Mouse (Mus musculus) CH12.LX (cell line): ENCODE measurements around the gene Sprr2b. TPM values are rescaled to one million over a fixed set of nuclear protein-coding genes. Genes with fewer than 3 reads are reported as not detected.

ENCODE experiments used
- DNase-seq: peaks from one replicate; pipeline ENCODE4 v3.0.0-alpha.2; 2013; ENCODE audit errors: extremely low read depth
- H3K27ac ChIP-seq: 2 replicates; pipeline ENCODE4 v1.5.1; 2012; ENCODE audit warnings: low read depth, mild to moderate bottlenecking, control low read depth, moderate library complexity; ENCODE audit not compliant: insufficient read depth
- H3K27me3 ChIP-seq: replicated peaks from 2 replicates; pipeline ENCODE3; 2012; ENCODE audit warnings: inconsistent platforms
- H3K36me3 ChIP-seq, 2 experiments: replicated peaks in 1 of 2; 2 replicates each; pipeline versions ENCODE3 to v1.6.1; 2012; ENCODE audit warnings: inconsistent platforms in 1 of 2, low read length in 1 of 2, mild to moderate bottlenecking in 1 of 2, mixed read lengths in 1 of 2, moderate library complexity in 1 of 2; ENCODE audit not compliant: control insufficient read depth in 1 of 2, insufficient read depth in 1 of 2
- H3K4me1 ChIP-seq, 2 experiments: 2 replicates each; pipeline ENCODE4 v1.6.1; 2012; ENCODE audit warnings: inconsistent platforms in 1 of 2, moderate library complexity in 1 of 2; ENCODE audit not compliant: insufficient read depth in 2 of 2, control insufficient read depth in 1 of 2
- H3K4me2 ChIP-seq: 2 replicates; pipeline ENCODE4 v1.6.1; 2012; ENCODE audit warnings: low read depth, mild to moderate bottlenecking, control low read depth; ENCODE audit not compliant: poor library complexity, insufficient read depth, severe bottlenecking
- H3K4me3 ChIP-seq, 3 experiments: fragments of 150-350 bp in 1 of 3; sonication (generic) in 1 of 3; replicated peaks in 1 of 3; 2 replicates each; pipeline versions ENCODE3 to v1.5.1; 2011 to 2012; ENCODE audit warnings: low read depth in 2 of 3, low read length in 2 of 3, mild to moderate bottlenecking in 2 of 3, moderate library complexity in 2 of 3, control low read depth in 1 of 3, improper control_type of control experiment in 1 of 3, inconsistent platforms in 1 of 3, mixed read lengths in 1 of 3; ENCODE audit not compliant: poor library complexity in 1 of 3
- H3K79me2 ChIP-seq: replicated peaks from 2 replicates; pipeline ENCODE4 v1.6.1; 2012; ENCODE audit warnings: mild to moderate bottlenecking, moderate library complexity; ENCODE audit not compliant: control insufficient read depth, poor library complexity, insufficient read depth, severe bottlenecking; ENCODE audit errors: extremely low read depth
- H3K9ac ChIP-seq: 2 replicates; pipeline ENCODE4 v1.6.1; 2012; ENCODE audit warnings: low read depth, mild to moderate bottlenecking, control low read depth, moderate library complexity; ENCODE audit not compliant: insufficient read depth
- H3K9me3 ChIP-seq: replicated peaks from 2 replicates; pipeline ENCODE3; 2012; ENCODE audit warnings: low read length, inconsistent platforms, mixed read lengths
- HCFC1 ChIP-seq: IDR thresholded peaks from 2 replicates; pipeline ENCODE4 v1.6.1; 2012; ENCODE audit warnings: low read depth, mild to moderate bottlenecking, inconsistent platforms, low read length, improper control_type of control experiment
- JUN ChIP-seq: IDR thresholded peaks from 2 replicates; pipeline ENCODE4 v1.6.1; 2011; ENCODE audit warnings: low read depth, mild to moderate bottlenecking, low read length, improper control_type of control experiment, moderate library complexity; ENCODE audit not compliant: insufficient read depth
- dilution Hi-C: fragments of 300-500 bp; cut with MboI; formaldehyde crosslinking; loops from 2 replicates; pipeline ENCODE4 v1.14.3; 2020; ENCODE audit warnings: low sequenced_read_pairs; ENCODE audit not compliant: extremely low pct_unique_long_range_greater_than_20kb, extremely low pct_ligation_motif_present
- in situ Hi-C: fragments of 300-500 bp; cut with MboI; formaldehyde crosslinking; loops from 3 replicates; pipeline ENCODE4 v1.14.3; 2019; ENCODE audit warnings: low sequenced_read_pairs, low pct_ligation_motif_present, low pct_unique_long_range_greater_than_20kb, mixed read lengths
- polyA plus RNA-seq: library from polyadenylated mRNA; unstranded; fragments of >175 nt; gene quantifications from 2 replicates; pipeline ENCODE4 v1.2.1, GENCODE M21; 2012; ENCODE audit warnings: low read depth; ENCODE audit not compliant: insufficient read length
- total RNA-seq, 2 experiments: library from RNA; depleted of rRNA; stranded (reverse); fragments of 300-350 nt in 1 of 2; fragments of >200 nt in 1 of 2; gene quantifications; 2 replicates each; pipeline ENCODE4 v1.2.3; 2012 to 2014

The Sprr2b gene
- total and polyA plus RNA-seq, 3 experiments = not detected

GRCm38 (mm10) chr3:92364887-92365286, 48.5 kb downstream of the Sprr2b start, which contains the start of gene Sprr2f:
Gene Sprr2f (plus strand): TSS chr3:92365187.
- in situ Hi-C loops (no loop called here), dilution Hi-C loops (no loop called here)
- H3K79me2 ChIP-seq = no peaks in the 10 kb centered on the region
- H3K9me3 ChIP-seq = peaks cover 28% of the 10 kb centered on the region
- no peaks in the 10 kb centered on the region for H3K27me3 ChIP-seq
- no peak within 1 kb of the TSS for H3K27ac ChIP-seq
- H3K4me2 ChIP-seq = no peak within 1 kb of the TSS
- TF ChIP-seq JUN (no peak), HCFC1 (no peak)
- H3K9ac ChIP-seq = no peak within 1 kb of the TSS
- DNase-seq = no peak
- no peaks in the 10 kb centered on the region for H3K4me1 ChIP-seq
- H3K36me3 ChIP-seq = no peaks in the 10 kb centered on the region
- H3K4me3 ChIP-seq = no peak within 1 kb of the TSS

Other genes with a start within 250 kb of the Sprr2b start
- not detected in 2 replicates for gene Lor, start 233.5 kb upstream of the Sprr2b start, total RNA-seq (2012; rRNA removed)
- gene Lor, start 233.5 kb upstream of the Sprr2b start, total RNA-seq (2014; rRNA removed) = not detected in 2 replicates
- not detected in 2 replicates for gene Lor, start 233.5 kb upstream of the Sprr2b start, polyA plus RNA-seq
- gene Prr9, start 192.7 kb upstream of the Sprr2b start, total RNA-seq (2012; rRNA removed) = not detected in 2 replicates
- gene Prr9, start 192.7 kb upstream of the Sprr2b start, total RNA-seq (2014; rRNA removed) = not detected in 2 replicates
- gene Prr9, start 192.7 kb upstream of the Sprr2b start, polyA plus RNA-seq = not detected in 2 replicates
- gene Lelp1, start 173.9 kb upstream of the Sprr2b start, total RNA-seq (2012; rRNA removed) = not detected in 2 replicates
- gene Lelp1, start 173.9 kb upstream of the Sprr2b start, total RNA-seq (2014; rRNA removed) = not detected in 2 replicates
- gene Lelp1, start 173.9 kb upstream of the Sprr2b start, polyA plus RNA-seq = not detected in 2 replicates
- gene Sprr2a1, start 100.8 kb upstream of the Sprr2b start, total RNA-seq (2012; rRNA removed) = not detected in 2 replicates
- gene Sprr2a1, start 100.8 kb upstream of the Sprr2b start, total RNA-seq (2014; rRNA removed) = not detected in 2 replicates
- gene Sprr2a1, start 100.8 kb upstream of the Sprr2b start, polyA plus RNA-seq = not detected in 2 replicates
- not detected in 2 replicates for gene Sprr2a2, start 100.7 kb upstream of the Sprr2b start, total RNA-seq (2012; rRNA removed)
- not detected in 2 replicates for gene Sprr2a2, start 100.7 kb upstream of the Sprr2b start, total RNA-seq (2014; rRNA removed)
- not detected in 2 replicates for gene Sprr2a2, start 100.7 kb upstream of the Sprr2b start, polyA plus RNA-seq
- gene Sprr2a3, start 31.2 kb upstream of the Sprr2b start, total RNA-seq (2012; rRNA removed) = not detected in 2 replicates
- not detected in 2 replicates for gene Sprr2a3, start 31.2 kb upstream of the Sprr2b start, total RNA-seq (2014; rRNA removed)
- gene Sprr2a3, start 31.2 kb upstream of the Sprr2b start, polyA plus RNA-seq = not detected in 2 replicates
- gene Sprr2d, start 22.5 kb downstream of the Sprr2b start, total RNA-seq (2012; rRNA removed) = not detected in 2 replicates
- not detected in 2 replicates for gene Sprr2d, start 22.5 kb downstream of the Sprr2b start, total RNA-seq (2014; rRNA removed)
- gene Sprr2d, start 22.5 kb downstream of the Sprr2b start, polyA plus RNA-seq = not detected in 2 replicates
- gene Sprr2e, start 35.5 kb downstream of the Sprr2b start, total RNA-seq (2012; rRNA removed) = not detected in 2 replicates
- gene Sprr2e, start 35.5 kb downstream of the Sprr2b start, total RNA-seq (2014; rRNA removed) = not detected in 2 replicates
- gene Sprr2e, start 35.5 kb downstream of the Sprr2b start, polyA plus RNA-seq = not detected in 2 replicates
- gene Sprr2f, start 48.6 kb downstream of the Sprr2b start, total RNA-seq (2012; rRNA removed) = not detected in 2 replicates
- gene Sprr2f, start 48.6 kb downstream of the Sprr2b start, total RNA-seq (2014; rRNA removed) = not detected in 2 replicates
- gene Sprr2f, start 48.6 kb downstream of the Sprr2b start, polyA plus RNA-seq = not detected in 2 replicates
- not detected in 2 replicates for gene Sprr2h, start 69.1 kb downstream of the Sprr2b start, total RNA-seq (2012; rRNA removed)
- not detected in 2 replicates for gene Sprr2h, start 69.1 kb downstream of the Sprr2b start, total RNA-seq (2014; rRNA removed)
- not detected in 2 replicates for gene Sprr2h, start 69.1 kb downstream of the Sprr2b start, polyA plus RNA-seq
- gene Sprr2i, start 91.4 kb downstream of the Sprr2b start, total RNA-seq (2012; rRNA removed) = not detected in 2 replicates
- gene Sprr2i, start 91.4 kb downstream of the Sprr2b start, total RNA-seq (2014; rRNA removed) = not detected in 2 replicates
- gene Sprr2i, start 91.4 kb downstream of the Sprr2b start, polyA plus RNA-seq = not detected in 2 replicates
- gene Sprr2j-ps, start 101.5 kb downstream of the Sprr2b start, total RNA-seq (2012; rRNA removed) = not detected in 2 replicates
- not detected in 2 replicates for gene Sprr2j-ps, start 101.5 kb downstream of the Sprr2b start, total RNA-seq (2014; rRNA removed)
- not detected in 2 replicates for gene Sprr2j-ps, start 101.5 kb downstream of the Sprr2b start, polyA plus RNA-seq
- gene Gm9774, start 112.8 kb downstream of the Sprr2b start, total RNA-seq (2012; rRNA removed) = 8.4 and 10.6 TPM in 2 replicates
- gene Gm9774, start 112.8 kb downstream of the Sprr2b start, total RNA-seq (2014; rRNA removed) = 11.9 and 14.0 TPM in 2 replicates
- 87.2 and 105 TPM in 2 replicates for gene Gm9774, start 112.8 kb downstream of the Sprr2b start, polyA plus RNA-seq
- gene Sprr2k, start 116.0 kb downstream of the Sprr2b start, total RNA-seq (2012; rRNA removed) = not detected in 2 replicates
- not detected in 2 replicates for gene Sprr2k, start 116.0 kb downstream of the Sprr2b start, total RNA-seq (2014; rRNA removed)
- not detected in 2 replicates for gene Sprr2k, start 116.0 kb downstream of the Sprr2b start, polyA plus RNA-seq
- not detected in 2 replicates for gene Sprr1b, start 122.2 kb downstream of the Sprr2b start, total RNA-seq (2012; rRNA removed)
- gene Sprr1b, start 122.2 kb downstream of the Sprr2b start, total RNA-seq (2014; rRNA removed) = not detected in 2 replicates
- not detected in 2 replicates for gene Sprr1b, start 122.2 kb downstream of the Sprr2b start, polyA plus RNA-seq
- not detected in 2 replicates for gene Sprr3, start 142.1 kb downstream of the Sprr2b start, total RNA-seq (2012; rRNA removed)
- gene Sprr3, start 142.1 kb downstream of the Sprr2b start, total RNA-seq (2014; rRNA removed) = not detected in 2 replicates
- not detected in 2 replicates for gene Sprr3, start 142.1 kb downstream of the Sprr2b start, polyA plus RNA-seq
- gene Sprr1a, start 169.3 kb downstream of the Sprr2b start, total RNA-seq (2012; rRNA removed) = not detected in 2 replicates
- gene Sprr1a, start 169.3 kb downstream of the Sprr2b start, total RNA-seq (2014; rRNA removed) = not detected in 2 replicates
- not detected in 2 replicates for gene Sprr1a, start 169.3 kb downstream of the Sprr2b start, polyA plus RNA-seq
- not detected in 2 replicates for gene Sprr4, start 183.9 kb downstream of the Sprr2b start, total RNA-seq (2012; rRNA removed)
- gene Sprr4, start 183.9 kb downstream of the Sprr2b start, total RNA-seq (2014; rRNA removed) = not detected in 2 replicates
- not detected in 2 replicates for gene Sprr4, start 183.9 kb downstream of the Sprr2b start, polyA plus RNA-seq
- not detected in 2 replicates for gene 2310046K23Rik, start 217.9 kb downstream of the Sprr2b start, total RNA-seq (2012; rRNA removed)
- not detected in 2 replicates for gene 2310046K23Rik, start 217.9 kb downstream of the Sprr2b start, total RNA-seq (2014; rRNA removed)
- gene 2310046K23Rik, start 217.9 kb downstream of the Sprr2b start, polyA plus RNA-seq = not detected in 2 replicates